Mouse (Mus musculus) urinary bladder, adult 18-20 months (tissue): ENCODE results near the gene Plvap.
"Not testable (repeated sequence)": the region's sequence is repeated elsewhere in the genome, so short reads cannot be mapped to it uniquely, and the experiment has no call there.

Experiments
- DNase-seq, 2 experiments: peaks; one replicate each; pipeline ENCODE4 v3.0.0; 2022; ENCODE audit warnings: low spot score in 2 of 2, mixed read lengths in 2 of 2

The Plvap gene

DNA sequence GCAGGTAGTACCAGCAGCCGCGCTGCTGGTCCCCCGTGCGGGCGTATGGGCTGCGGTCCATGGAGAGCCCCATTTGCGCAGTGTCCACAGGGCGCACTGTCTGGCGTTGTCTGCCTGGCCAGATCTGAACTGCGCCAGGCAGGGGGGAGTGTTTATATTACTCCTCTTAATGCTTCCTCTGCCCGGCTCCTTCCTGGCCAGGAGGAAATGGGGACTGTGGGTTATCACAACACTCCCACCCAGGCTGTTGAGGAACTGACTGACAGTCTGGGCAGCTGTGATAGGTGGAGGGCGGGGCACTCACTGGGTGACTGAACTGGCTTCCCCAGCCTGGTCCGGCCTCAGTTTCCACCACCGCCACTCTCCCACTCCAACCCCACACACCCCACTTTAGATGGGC is at the start of gene Plvap:
Gene Plvap (minus strand): TSS at position 109 of the 400 bp plus-strand sequence.
- DNase-seq, result no peak

DNA sequence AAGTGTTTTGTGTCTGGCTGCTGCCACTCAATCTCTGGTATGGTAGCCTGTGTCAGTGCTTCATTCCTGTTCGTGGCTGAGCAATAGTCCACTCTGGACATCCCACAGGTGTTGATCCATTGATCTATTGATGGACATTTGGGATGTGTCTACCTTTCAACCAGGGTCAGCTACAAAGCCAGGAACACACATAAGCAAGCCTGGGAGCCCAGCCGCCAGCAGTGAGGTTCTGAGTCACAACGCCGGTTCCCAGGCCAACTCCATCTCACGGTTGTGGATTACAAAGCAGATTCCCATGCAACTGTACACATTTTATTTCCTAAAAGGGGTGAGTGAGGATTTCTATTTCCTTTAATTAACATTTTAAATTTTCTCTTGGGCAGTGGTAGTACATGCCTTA is 49.2 kb upstream of the Plvap start:
- no peak for DNase-seq

DNA sequence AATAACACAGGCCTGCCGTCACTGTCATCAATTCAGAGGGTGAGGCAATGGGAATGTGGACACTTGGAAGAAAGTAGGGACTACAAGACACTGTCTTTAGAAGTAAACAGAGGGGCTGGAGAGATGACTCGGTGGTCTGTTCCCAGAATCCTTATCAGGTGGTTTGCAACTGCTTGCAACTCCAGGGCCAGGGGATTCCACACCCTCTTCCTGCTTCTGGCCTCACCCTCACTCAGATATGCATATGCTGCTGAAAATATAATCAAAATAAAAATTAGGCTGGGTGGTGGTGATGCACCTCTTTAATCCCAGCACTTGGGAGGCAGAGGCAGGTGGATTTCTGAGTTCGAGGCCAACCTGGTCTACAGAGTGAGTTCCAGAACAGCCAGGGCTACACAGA is 48.5 kb upstream of the Plvap start:
- DNase-seq, result no peak

DNA sequence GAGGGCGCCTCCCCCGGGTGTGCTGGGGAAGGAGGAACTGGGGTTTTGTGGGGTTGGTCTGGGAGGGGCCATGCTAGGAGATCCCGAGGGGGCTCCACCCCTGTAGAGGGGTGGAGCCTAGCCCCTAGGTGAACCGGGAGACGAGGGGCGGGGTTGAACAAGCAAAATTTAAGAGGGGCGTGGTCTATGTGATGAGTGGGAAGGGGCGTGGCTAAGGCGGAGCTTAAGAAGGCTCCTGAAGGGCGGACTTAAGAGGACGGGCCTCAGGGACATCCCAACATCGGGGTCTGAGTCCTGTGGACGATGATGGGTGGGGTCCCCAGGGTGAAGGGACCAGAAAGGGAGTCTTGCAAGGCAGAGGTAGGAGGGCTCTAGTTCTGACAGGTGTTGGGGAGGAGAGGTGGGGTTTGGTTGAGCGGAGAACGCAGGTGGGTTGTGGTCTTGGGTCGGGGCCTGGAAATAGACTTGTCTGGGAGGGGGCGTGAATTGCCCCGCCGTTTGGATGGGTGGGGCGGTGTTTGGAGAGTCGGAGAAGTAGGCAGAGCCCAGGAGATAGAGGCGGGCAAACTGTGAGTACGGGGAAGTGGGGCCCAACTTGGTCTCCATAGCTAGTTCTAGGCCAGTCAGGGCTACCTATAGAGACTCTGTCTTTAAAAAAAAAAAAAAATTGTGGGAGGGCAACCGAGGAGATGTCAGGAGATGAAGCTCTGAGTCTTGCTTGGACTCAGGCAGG is 47.6 kb upstream of the Plvap start:
- DNase-seq, result peak; percentile 63 to 66

DNA sequence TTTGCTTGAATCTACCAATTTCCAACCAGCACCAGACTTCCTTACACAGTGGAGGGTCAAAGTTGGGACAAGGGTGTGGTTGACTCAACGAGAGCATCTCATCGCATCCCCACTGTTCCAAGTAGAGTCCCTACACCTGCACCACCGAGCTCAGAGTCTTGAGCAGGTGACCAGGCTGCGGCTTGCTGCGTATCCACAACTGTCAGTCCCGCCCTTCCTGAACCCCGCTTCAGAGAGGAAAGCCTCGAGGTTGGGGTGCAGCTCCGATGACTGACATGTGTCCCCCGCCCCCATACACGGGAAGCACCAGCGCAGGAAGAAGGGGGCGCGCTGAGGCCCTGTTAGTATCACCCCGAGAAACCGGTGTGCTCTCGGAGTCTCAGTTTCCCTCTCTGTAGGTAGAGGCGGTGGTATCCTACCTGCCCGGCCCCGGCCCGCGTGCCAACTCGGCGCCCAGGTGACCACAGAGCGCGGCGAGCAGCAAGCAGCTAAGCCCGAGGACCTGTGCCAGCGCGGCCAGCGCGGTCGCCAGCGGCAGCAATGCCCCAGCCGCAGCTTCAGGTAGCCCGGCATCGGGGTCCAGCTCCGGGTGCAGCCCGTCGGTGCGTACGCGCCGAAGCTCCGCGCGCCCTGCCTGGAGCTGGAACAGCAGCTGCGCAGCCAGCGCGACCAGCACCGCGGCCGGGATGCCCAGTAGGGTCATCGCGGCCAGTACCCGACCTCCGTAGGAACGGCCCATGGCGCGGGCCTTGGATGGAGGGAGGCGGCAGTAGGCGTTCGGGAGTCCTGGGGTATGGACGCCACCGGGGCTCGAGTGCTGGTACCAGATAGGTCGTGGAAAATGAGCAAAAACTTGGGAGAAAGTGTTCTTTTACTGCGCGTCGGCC is 46.8 kb upstream of the Plvap start, which contains the start of gene Tmem221:
Gene Tmem221 (minus strand): TSS at position 801 of the 887 bp plus-strand sequence.
- peak in 1 of 2 experiments; percentile 32 for DNase-seq

DNA sequence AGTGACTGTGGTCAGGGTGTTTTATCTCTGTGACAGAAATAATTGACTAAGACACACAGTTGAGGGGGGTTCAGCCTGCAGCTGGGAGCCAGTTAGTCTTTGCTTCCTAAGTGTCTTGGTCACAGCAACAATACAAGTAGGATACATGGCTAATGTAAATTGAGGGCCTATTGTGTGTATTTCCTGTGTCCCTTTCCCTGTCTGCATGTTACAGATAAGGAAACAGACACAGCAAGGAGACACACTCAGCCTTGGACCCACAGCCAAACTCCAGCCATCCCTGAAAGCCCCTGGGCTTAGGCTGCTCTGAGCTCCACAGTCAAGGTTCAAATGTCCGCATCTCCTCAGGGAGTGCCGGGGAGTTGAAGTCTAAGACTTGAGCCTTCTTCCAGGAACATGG is 43.1 kb upstream of the Plvap start:
- DNase-seq, result no peak

DNA sequence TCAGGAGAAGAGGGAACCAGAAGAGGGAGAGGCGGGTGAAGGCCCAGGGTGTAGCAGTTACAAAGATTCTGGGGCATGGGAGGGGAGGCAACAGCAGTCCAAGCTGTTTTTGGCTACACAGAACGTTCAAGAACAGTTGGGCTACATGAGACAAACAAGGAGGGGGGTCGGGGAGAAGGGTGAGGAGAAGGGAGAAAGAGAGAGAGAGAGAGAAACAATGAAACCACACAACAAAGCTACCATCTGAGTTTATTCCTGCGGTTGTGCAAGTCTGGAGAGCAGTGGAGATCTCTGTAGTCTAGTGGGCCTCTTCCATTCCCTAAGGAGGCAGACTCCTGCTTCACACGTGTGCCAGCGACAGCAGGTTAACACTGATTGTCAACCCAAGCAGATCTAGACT is 42.4 kb upstream of the Plvap start:
- no peak for DNase-seq

DNA sequence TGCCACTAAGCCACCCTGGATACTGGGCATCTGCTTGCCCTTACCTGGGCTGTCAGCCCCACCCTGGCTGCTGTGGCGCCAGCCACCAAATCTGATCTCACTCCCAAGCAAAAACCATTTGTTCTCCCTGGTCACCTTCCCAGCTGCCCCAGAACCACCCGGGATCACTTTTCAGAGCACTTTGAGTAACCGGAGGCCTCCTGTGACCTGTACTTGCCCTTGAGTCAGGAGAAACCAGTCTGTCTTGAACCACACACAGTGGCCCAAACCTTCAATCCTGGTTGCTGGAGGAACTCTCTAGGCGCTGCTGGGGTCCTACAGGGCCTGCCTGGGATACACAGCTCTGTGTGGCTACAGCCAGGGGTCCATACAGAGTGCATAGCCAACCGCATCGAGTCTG is 41.2 kb upstream of the Plvap start:
- no peak for DNase-seq

DNA sequence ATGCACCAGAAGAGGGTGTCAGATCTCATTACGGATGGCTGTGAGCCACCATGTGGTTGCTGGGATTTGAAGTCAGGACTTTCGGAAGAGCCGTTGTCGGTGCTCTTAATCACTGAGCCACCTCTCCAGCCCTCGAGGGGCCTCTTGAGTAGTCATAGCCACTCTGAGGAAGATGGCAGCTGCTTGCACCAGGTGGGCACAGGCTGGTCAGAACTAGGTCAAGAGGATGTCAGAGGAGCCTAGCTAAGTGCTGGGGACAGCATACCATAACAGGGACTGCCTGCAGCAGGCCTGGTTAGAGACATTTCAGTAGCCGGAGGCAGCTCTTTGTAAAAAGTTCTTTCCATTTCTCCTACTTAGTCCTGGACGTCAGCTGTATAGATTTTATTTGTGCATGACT is 39.2 kb upstream of the Plvap start:
- no peak for DNase-seq

DNA sequence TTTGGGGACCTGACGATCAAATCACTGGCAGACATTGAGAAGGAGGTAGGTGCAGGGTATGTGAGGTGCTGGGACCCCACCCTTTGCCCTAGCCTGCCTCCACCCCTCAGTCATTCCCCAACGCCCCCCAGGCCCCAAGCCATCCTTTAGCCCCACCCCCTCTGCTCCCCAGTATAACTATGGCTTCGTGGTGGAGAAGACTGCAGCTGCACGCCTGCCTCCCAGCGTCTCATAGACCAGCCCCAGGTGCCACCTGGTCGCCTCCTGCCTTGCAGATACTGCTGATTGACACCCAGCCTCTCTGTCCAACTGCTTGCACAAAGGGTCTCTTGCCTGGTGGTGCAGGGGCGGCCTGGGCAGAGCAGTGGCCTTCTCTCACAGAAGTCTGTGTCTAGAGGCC is 36.0 kb upstream of the Plvap start:
- DNase-seq, result no peak

DNA sequence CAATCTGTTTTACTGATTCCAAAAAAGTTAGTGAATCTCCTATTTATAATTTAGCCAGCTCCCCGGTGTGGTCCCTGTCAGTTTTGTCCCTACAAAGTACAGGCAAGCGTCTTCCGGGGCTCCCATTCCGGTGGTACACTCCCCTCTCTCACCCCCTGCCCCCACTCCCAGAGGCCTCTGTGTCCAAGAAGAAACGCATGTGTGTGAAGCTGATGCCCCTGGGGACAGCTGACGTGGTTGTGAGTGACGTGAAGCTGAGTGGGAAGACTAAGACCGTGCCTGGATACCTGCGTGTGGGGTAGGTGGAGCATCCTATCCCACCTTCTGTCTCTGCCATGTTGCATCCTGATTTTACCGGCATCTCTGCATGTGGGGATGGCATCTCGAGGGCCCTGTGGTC is 33.5 kb upstream of the Plvap start:
- no peak for DNase-seq

DNA sequence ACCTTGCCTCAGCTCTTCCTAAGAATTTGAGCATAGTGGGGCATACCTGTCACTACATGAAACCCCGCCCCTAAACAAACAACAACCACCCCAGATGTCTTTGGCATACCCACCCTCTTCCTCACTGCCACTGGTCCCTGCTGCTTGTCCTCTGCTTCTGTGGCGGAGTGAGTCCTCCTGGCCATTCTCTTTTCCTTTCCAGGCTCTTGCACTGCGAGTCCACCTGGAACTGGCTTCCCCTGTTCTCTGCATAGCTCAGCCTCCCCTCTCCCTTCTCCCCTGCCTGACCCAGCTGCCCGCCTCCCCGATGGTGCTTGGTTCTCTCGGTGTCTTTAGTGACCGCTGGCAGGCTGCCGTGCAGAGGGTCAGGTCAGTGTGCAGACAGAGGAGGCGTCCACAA is 32.2 kb upstream of the Plvap start:
- no peak for DNase-seq

DNA sequence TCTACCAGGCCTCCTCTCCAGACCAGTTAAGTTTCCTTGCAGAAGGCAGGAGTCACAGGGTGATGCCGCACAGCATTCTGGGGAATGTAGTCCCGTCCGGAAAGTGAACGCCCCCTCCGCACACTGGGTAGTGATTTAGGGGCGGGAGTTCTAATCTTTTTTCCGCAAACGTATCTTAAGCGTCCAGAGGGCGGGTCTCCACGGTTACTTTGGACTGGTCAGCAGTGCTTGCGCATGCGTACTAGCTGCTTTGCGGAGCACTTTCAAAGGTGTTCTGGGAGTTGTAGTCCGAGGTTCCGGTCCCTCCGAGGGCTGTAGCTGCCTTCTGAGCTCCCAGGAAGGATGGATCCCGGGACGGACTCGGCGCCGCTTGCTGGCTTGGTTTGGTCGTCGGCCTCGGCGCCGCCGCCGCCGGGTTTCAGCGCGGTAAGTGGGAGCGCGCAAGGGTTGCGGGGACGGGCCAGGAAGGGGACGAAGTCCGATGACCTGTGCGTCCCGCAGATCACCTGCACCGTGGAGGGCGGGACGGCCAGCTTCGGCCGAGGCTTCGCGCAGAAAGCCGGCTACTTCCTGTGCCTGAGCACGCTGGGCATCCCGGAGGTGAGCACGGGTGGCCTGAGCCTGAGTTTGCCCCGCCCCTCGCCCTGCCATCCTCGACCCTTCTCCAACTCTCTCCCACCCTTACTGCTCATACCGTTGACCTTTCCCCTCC is 31.2 kb upstream of the Plvap start, which contains the start of gene Mvb12a:
Gene Mvb12a (plus strand): TSS at position 291 of the 712 bp plus-strand sequence.
- DNase-seq, result peak; percentile 90 to 96

DNA sequence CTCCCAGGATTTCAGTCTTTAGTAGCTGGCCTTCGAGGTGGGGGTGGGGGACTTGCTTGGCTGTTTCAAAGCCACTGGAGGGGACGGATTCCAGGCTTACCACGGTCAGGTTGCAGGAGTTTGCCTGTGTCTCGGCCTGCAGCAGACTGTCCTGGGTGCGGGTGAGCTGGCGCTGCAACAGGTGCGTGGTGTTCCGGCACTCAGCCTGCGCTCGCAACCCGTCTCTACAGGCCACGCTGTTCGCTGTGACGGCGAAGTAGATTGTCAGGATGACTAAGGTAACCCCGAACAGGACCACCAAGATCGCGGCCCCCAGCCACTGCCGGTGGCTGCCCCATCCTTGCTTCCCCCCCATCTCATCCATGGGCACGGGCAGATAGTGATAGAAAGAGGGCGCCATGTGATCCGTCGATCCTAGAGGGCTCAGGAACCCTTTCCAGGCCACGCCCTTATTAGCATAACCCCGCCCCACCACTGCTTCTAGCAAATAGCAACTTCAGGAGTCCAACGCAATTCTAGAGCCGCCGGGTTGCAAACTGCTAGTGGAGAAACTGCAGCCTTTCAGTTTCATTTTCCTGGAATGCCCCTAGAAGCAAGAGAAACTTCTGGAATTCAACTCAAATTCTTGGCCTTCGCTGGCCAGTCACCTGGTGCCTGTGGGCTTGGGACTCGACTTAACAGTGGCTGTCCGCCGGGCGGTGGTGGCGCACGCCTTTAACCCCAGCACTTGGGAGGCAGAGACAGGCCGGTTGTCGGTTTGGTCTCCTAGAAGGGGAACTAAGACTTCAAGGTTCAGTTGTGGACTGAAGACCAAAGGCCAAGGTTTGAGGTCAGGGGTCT is 25.7 kb upstream of the Plvap start, which contains the start of gene Bst2:
Gene Bst2 (minus strand): TSS at position 429 of the 840 bp plus-strand sequence.
- DNase-seq, result peak; percentile 84 to 85

DNA sequence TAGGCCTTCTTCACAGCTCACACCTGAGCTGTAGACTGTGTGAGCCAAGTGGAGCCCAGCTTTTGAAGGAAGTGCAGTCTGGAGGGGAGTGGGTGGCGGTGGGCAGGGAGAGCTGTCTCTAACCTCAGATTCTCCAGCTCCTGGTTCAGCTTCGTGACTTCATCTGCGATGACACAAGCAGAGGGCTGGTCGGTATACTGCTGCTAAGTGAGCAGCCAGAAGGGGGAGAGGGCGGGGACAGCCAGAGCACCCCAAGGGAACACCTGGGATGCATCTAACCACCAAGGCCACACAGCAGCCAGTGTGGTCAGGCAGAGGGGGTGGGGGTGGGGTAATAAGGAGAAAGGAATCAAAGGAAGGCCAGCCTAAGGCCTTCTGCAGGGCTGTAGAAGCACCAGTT is 24.1 kb upstream of the Plvap start:
- DNase-seq, result no peak

DNA sequence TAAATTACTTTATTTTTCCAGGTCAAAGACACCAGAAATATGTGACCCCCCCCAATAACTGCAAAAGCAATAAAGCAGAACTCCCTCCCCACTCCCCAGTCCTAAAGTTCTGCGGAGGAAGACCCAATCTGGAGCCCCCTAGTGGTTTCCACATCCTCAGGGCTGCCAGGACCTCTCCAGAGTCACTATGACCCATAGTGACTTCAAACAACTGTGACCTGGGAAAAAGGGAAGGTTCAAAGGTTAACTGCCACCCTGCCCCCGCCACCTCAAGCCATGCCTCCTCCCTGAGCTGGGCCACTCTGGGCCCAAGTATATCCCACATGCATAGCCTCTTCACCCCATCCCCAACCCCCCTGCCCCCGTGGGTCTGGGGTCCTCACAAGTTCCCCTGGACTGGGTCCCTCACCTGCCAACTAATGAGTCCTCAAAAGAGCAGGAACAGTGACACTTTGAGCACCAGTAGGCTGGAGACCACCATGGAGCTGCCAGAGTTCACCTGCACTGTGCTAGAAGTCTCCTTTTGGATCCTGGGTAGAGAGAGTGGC is 22.8 kb upstream of the Plvap start:
- DNase-seq, result no peak

DNA sequence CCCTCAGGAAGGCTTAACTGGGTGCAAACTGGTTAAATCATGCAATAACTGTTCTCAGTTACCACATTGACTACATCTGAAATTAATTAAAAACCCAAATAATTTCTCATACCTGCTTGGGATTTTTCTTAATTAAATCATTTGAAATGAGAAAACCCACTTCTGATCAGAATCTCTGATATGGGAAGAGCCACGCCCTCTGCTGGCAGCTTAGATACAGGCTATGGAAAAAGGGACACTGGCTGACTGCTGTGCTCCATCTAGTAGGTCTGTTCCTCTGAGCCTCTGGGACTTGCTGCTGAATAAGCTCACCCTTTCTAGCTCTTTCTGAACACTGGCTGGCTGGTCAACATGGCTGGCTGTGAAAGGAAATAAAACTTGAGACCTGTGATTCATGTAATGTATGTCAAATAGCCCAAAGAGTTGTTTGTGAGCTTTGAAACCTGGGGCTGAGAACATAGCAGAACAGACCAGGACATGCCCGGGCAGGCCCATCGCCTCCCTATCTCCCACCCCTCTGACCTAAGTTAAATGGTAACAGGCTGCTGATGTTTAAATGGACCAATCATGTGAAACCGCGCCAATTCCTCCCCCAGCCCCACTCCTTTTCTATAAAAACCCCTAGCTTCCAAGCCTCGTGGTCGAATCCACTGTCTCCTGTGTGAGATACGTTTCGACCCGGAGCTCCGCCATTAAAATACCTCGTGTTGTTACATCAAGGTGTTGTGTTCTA is 19.3 kb upstream of the Plvap start:
- DNase-seq, result not testable (repeated sequence)

DNA sequence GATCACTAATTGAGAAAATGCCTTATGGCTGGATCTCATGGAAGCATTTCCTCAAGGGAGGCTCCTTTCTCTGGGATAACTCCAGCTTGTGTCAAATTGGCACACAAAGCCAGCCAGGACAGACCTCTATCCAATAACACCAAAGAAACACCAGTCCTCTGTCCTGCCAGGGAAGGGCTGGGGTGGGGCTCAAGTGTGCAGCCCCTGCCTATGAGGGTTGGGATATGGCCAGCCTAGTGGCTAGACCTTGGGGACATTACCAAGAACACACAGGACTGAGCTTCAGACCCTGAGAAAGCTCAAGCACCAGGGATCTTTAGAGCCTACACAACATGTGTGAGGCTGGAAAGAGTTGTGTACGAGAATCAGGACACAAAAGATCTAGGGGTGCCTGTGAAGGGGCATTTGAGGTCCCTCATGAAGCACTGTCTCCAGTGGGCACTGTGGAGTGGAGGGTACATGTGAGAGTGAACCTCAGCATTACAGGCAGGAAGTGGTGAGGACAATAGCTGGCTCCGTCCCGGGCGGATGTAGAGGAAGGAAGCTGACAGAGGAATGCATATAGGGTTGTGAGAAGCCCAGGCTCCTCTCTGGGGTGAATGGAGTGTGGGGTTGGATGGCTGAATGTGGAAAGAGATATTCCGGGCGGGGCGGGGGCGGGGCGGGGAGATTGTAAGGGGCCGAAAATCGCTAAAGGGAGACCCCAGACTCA is 17.0 kb upstream of the Plvap start:
- DNase-seq, result no peak

DNA sequence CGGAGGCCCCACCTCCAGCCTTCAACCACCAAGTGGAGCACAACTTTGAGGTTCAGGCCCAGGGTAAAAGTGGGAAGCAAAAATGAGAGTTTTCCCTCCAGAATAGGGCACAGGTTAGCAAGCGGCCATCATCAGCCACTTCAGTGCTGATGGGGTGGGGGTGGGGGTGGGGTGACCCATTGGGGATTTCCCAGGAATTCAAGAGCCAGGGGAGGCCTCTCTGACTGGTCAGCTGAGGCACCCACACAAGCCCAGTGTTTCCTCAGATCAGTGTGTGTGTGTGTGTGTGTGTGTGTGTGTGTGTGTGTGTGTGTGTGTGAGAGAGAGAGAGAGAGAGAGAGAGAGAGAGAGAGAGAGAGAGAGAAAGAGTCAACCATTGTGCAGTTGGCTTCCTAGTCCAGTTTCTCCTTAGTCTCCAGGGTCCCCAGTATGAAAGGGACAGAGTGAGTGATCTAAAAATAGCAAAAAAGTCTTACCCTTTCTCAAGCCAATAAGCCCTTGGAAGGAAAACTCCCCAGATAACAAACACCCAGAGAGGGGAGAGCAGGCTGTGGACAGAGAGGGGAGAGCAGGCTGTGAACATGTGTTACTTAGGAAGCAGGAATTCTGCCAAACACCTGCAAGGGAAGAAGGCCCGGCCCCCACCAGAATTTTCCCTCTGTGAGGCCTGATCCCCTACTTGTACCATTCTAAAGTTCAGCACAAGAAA is 15.8 kb upstream of the Plvap start:
- DNase-seq, result no peak
